Mouse (Mus musculus) large intestine, adult 2 months (tissue): Measurements from ENCODE around the gene Katnal1. TPM values are rescaled to one million over a fixed set of nuclear protein-coding genes. Genes with fewer than 3 reads are reported as not detected.

Source experiments
- DNase-seq: peaks from one replicate; pipeline ENCODE4 v3.0.0-alpha.2; 2012; ENCODE audit warnings: low read depth, low spot score
- WGBS: fragments of 180-500 bp; shearing (Covaris S2); methylation state at CpG from one replicate; pipeline ENCODE4 v1.1.7; 2018; 5-methylcytosine and 5-hydroxymethylcytosine counted together
- polyA plus RNA-seq: library from polyadenylated mRNA; depleted of rRNA; stranded (reverse); fragments of >200 nt; gene quantifications from 2 replicates; pipeline ENCODE4 v1.2.3, GENCODE M21; 2012

Katnal1 gene
- polyA plus RNA-seq, 1 experiment, result 0.93 TPM

DNA sequence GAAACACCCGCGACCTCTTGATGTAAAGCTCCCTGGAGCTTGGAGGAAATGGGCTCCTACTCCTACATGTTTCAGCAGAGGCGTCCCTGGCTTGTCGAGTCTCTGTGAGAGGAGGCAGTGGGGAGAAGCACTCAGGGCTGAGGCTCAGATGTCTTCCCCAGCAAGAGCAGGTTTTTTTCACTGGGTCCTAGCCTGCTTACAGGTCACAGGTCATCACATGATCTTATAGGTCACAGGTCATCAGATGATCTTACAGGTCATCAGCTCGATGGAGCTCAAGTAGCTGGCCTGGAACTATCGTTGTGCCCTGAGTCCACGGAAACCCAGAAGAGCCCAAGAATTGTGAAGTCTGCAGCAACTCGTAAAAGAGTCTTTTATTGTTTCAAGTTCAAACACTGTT lies 4.6 kb upstream of the Katnal1 start:
- WGBS, result 25% methylated on average over 8 of the region's 8 CpGs
- no peak for DNase-seq

DNA sequence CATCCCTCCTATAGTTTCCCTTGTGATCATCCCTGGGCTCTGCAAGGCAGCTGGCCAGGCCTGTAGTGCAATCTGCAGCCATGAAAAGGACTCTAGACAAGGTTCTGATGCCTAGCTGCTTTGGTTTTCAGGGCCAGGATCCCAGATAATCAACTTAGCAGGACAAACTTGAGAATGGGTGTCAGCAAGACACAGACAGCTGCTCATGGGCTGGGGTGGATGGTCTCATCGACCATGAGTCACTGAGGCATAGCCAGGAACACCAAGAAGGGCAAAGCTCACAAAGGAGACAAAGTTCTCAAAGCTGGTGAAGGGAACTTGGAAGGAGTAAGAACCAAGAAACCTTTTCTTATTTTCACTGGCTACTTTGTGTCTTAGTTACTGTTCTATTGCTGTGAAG lies 2.2 kb upstream of the Katnal1 start:
- no peak for DNase-seq
- 40% methylated on average over 1 of the region's 1 CpGs for WGBS

DNA sequence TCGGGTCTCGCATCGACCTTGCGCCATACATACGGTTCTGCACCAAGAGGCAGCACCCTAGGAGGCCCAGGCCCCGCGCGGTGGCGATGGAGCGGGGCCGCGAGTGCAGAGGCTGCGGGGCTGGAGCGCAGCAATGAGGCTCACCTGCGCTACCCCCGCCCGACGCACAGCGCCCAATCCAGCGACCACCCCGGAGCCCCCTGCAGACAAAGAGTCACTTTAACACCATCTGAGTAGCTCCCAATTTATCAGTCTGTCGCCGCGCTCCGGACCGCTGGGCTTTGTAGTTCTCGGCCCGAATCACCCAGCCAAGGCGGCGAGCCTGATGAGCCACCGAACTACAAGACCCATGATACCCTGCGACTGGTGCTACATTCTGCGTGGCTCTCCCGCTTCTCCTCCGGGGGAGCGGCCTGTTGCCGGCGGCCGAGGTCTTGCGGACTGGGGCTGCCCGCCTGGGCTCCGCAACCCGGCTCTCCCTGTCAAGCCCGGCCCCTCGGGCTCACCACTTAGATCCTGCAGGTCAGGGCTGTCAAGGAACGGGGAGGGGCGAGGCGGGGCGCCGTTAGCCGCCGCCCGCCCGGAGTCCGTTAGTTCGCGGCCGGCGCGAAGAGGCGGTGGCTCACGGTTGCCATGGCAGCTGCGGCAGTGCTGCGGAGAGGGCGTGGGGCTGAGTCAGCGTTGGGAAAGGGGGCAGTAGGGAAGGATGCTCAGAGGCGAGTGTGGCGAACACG lies 571 bp downstream of the Katnal1 start:
- peak; percentile 84 for DNase-seq
- under 1% methylated on average over 69 of the region's 69 CpGs for WGBS

DNA sequence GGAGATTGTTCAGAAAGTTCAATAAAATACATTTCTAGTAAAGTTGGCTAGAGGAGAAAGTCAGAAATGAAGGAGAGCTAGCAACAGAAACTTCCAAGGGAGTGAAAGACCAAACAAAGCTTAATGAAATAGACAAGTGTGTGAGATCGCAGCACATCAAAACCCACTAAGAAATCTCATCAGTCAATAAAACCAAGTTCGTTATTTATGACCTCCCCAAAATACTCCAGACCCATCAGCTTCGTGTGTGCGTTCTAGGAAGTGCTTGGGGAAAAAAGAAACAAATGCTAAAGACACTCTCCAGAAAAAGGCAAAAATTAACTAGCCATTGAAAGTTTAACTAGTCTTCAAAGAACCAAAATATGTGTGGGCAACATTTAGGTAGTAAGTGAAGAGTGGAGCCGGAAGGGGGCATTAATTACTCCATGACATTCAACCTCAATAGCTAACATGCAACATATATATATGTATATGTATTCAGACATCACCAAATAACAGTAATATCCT lies 1.4 kb downstream of the Katnal1 start:
- no peak for DNase-seq
- 56% methylated on average over 5 of the region's 5 CpGs for WGBS

DNA sequence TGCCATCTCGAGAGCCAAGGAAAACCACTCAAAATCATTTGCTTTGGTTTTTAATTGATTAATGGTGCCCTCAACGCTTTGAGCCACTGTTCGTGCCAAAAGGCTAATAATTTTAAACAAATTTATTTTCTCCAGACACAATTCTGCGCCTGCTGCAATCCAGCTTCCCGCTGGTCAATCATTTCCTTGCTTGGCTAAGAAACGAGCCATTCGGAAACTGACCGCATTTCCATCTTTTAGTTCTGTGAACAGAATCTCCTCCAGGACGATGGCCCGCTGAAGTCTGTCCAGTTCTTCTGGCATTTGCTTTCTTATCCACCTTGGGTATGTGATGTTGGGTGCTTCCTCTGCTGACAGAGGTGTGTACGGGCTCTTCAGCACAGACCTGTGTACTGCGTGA lies 4.5 kb downstream of the Katnal1 start:
- WGBS, result 84% methylated on average over 12 of the region's 12 CpGs
- no peak for DNase-seq

DNA sequence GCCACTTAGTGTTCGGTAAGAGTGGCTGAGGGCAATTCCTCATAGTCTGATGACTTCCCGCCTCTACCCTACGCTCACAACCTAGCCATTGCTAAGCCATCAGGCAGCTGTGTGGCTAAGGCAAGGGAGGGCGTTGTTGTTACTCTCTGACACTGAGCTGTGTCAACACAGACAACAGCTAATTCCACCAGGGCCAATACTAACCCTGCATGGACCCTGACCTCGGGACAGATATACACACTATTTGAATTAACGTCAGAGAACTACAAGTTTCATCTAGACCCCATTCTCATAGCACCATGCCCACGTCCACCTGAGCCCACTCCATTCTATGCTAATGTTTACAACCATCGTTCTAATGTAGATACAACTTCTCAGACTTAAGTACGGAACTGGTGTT lies 5.1 kb downstream of the Katnal1 start:
- 58% methylated on average over 9 of the region's 9 CpGs for WGBS
- DNase-seq, result no peak

DNA sequence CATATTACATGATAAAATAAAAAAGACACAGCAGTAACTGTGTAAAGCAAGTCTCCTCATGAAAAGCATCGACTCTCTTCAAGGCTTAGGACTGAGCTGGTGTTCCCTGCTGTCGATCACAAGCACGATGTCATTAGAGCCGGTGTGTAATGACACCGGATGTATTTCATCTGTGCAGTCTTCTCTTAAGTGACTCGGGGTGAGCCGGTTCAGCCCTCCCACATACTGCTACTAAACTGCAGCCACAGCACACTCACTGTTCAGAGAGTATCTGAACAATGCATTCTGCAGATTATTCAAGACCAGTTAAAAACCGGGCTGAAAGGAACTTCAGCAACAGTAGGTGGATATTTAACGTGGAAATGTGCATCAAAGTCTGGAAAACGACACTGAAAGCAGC lies 5.7 kb downstream of the Katnal1 start:
- 68% methylated on average over 10 of the region's 10 CpGs for WGBS
- DNase-seq, result no peak

DNA sequence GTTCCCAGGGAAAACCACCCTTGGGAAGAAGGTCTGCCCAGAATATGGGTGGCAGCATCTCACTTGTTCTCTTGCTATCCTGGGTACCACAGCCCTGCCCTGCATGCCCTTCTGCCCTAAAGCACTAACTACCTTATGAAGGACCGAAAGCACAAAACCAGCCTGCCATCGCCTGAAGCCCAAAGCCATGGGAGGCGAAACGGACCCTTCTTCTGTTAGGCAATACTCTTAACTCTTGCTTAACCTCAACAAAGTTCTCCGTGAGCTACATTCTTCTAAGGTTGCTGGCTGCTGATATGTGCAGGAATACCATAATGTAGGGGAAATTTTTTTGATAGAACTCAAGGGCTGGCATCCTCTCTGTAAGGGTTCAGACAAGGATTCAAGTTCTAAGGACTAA lies 6.3 kb downstream of the Katnal1 start:
- WGBS, result 88% methylated on average over 5 of the region's 5 CpGs
- no peak for DNase-seq

DNA sequence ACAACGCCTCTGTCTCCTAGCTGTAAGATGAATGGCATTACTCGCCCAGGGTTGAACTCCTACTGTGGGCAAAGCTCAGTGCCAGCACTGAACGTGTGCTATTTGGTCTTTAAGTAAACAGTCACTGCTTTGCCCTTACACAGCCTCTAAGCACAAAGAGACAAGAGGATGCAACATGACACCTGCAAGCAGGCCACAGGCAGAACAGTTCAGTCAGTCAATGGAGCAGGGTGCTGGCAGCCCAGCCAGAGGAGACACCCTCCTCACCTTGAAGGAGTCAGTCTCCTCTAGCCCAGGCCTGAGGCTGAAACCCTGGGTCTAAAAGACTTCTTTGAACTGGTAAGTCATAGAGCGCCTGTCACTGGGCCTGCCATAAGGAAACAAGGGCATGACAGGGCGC lies 11.1 kb downstream of the Katnal1 start:
- WGBS, result 76% methylated on average over 5 of the region's 5 CpGs
- no peak for DNase-seq

DNA sequence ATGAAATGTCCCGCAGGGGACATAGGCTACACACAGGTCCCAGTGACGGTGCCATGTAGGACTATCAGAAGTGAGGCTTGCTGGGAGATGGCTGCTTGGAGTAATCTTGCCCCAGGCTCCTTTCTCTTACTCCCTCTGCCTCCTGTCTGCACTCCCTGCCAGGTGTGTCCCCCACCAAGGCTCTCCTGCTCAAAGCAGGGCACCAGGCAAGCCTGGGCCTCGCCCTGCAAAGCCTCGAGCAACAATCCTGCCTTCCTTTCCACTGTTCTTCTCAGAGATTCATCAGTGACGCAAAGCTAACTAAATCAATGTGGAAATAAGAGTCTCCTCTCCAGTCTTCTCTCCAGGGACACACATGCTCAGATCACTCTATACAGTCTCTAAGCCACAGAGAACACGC lies 12.3 kb downstream of the Katnal1 start:
- 86% methylated on average over 6 of the region's 6 CpGs for WGBS
- DNase-seq, result no peak

DNA sequence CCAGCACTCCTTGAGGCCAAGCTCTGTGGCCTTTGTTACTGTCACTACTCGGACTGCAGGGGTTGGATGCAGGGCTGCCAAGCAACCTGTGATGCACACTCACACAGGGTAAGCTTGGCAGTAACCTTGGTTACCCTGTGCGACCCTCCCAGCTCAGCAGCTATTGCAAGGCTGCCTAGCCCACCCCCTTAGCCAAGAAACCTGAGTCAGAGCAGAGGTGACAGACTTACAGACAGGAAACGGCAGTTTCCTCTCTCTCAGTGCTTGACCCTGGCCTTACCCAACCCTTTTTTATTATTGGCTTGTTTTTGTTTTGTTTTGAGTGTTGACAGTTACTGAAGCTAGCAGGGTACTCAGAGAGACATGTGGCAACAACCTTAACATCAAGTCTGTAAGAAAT lies 16.9 kb downstream of the Katnal1 start:
- 61% methylated on average over 3 of the region's 3 CpGs for WGBS
- DNase-seq, result no peak

DNA sequence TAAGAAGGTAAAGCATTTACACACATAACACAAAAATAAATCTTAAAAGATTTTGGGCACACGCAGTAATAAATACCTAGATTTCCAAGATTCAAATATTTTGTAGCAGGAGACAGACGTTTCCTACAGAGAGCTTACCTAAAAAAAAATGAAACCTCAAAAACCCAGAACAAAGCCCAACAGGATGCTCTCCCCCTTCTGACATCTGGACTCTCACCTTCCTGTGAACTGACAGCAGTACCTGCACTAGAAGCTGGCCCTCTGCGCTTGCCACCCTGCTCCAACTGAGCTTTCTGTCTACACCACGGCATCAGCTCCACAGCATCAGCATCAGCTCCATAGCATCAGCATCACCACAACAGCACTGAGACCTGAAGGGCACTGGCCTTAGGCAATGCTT lies 19.1 kb downstream of the Katnal1 start:
- WGBS, result 84% methylated on average over 4 of the region's 4 CpGs
- no peak for DNase-seq

DNA sequence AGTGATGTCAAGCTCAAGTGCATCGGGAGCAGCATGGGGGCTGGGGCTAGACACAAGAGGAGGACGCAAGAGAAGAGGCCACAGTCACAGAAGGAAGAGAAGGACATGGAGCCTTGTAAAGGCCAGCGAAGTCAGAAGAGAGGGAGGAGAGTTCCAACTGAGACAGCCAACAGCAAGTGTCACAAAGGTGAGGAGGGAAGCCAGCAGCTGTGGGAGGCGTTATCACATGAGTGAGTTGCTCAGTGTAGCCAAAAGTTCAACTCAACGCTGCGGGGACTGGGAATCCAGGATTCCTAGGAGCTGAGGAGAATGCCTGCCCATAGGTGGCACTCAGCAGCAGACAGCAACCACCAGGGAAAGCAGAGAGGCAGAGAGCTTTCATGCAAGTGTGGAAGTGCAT lies 19.7 kb downstream of the Katnal1 start:
- no peak for DNase-seq
- WGBS, result 52% methylated on average over 6 of the region's 6 CpGs

DNA sequence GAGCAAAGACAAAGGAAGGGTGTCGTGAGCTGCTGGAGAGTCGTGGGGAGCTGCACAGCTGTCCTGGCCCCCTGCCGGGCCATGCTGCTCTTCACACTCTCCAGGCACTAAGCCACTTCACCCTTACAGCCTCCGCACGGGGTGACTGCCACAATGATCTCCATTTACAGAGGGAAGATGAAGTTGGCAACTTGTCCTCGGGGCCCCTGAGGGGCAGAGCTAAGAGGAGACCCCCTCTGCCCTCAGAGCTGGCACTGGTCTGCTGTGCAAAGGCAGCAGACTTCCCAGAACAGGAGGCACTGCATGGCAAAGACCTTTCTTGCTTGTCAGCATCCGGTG lies 20.1 kb downstream of the Katnal1 start:
- DNase-seq, result no peak
- 75% methylated on average over 7 of the region's 7 CpGs for WGBS

DNA sequence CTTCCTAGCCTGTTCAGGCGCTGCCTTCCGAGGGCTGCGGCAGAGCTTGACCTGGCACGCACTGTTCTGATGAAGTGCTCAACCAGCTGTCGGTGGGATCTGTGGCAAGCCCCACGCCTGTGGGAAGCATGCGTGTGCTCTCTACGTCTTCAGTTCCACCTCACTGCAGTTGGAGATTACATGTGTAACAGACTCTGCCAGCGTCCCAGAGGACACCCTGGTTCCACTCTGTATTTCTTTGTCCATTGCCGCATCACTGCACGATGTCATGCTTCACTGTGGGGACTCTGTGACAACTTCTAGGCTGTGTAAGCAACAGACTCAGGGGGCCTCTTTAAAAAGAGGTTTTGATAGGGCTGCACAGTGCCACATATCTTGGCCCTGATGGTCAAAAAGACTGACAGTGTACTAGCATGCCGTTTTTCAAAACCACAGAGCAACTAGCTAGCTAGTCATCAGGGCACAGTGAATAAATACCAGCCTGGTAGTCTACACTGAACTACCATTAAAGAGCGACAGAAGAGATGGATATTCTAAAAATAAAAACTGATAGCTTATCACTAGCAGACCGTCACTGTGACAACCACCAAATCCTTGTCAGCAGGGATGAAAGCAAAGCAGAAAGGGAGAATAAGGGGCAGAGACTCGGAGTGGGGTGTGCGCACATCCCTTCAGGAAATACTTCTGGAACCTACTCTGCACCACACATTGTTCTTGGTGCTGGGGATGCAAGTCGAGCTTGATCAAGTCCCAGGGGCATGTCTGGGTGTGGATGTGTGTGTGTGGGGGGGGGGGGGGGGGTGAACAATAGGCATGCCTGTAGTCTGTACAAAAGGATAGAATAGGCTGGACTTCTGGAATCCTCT lies 20.7 kb downstream of the Katnal1 start:
- no peak for DNase-seq

DNA sequence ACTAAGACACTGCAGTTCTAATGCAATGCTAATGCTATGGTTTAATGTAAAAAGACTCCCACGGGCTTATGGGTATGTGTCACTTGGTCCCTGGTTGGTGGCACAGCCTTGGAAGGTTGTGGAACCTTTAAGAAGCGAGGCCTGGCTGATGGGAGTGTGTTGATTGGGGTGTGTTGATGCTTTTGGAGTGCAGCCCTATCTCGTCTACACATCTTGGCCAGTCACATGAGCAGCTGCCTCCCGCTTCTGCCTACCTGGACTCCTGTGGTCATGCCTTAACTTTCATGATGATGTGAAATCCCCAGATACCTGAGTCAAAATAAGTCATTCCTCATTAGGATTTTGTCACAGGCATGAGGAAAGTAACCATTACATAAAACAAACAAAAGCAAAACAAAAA lies 22.8 kb downstream of the Katnal1 start:
- no peak for DNase-seq
- 80% methylated on average over 4 of the region's 4 CpGs for WGBS

More for the DNA sequence above, 20.7 kb downstream of the Katnal1 start:
- 83% methylated on average over 17 of the region's 17 CpGs for WGBS

DNA sequence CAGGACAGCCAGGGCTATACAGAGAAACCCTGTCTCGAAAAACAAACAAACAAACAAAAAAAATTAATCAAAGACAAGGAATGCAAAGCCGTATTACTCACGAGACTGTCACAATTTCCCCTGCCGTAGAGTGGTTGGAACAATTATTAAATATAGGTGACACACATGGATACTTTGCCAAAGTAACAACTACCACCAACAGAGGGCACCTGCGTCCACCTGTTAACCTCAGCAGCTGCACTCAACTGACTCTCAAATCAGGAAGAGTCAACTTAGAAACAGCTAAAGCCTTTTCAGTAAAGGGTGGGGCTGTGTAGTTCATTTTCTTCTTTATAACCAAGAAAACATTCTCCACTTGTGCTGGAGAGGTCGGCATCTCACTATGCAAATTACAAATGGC lies 24.3 kb downstream of the Katnal1 start:
- WGBS, result 28% methylated on average over 6 of the region's 6 CpGs
- peak; percentile 31 for DNase-seq

DNA sequence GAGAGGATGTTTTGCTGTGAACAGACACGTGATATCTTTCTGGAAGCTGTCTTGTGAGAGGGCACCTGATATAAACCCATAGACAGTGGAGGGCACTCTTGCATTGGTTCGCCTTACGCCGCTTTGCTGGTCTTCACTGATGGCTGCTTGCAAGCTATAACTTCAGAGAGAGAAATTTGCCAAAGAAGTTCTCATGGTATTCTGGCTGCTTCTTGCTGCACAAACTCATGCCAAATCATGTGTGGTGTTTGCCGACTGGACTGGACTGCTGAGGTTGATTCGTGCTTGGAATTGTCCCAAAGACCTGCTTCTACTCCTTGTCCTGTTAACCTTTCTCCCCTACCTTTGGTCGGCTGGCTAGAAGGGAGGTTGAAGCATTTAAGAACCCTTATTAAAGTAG lies 29.8 kb downstream of the Katnal1 start:
- 93% methylated on average over 7 of the region's 7 CpGs for WGBS
- no peak for DNase-seq

DNA sequence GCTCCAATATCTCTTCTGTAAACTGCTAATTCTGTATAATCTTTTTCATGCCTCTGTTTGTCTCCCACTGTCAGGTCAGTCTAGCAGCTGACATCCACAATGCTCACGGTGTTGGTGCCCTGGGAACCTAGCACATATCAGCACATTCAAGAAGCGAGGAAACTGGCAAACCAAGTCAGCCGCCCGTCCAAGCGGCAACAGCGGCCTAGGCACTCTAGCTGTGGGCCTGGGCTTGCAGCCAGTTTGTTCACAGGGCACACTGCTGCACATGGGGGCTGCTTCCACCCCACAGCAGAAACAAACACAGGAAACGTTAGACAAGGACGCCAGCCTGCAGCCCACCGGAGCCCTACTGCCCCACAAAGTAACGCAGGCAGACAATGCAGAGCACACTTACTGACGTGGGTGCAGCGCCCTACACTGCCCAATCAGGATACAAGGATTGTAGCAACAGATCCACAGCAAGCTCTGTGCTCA lies 31.1 kb downstream of the Katnal1 start:
- DNase-seq, result no peak
- WGBS, result 83% methylated on average over 12 of the region's 12 CpGs

DNA sequence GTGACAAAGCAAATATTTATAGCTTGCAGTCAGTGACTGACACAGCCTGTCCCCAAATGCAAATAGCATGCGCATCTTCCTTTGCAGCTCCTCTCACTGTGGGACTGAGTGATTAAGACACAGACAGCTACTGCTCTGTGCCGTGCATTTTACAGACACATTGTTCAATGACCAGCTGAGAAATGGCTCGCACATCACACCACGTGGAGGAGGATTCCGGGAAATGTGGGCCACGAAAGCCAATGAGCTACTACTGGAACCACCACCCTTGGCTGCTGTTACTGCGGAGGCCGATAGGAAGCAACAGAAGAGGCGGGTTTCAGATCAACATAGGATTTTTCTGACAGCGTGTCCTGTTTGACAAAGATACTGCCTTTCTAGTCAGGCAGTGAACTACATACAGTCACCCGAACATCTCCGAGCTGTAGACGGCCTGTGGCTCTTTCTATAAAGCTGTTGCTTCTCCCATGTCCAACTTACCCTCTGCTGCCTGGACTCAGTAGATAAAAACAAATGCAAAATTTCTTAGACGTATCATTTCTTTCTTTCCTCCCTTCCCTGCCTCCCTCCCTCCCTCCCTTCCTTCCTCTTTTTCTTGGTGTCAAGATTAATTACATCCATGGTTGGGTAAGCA lies 31.9 kb downstream of the Katnal1 start:
- no peak for DNase-seq
- WGBS, result 76% methylated on average over 14 of the region's 14 CpGs
